Mouse (Mus musculus) small intestine, adult 2 months (tissue): ENCODE data around the gene Rprd2. TPM values are rescaled to one million over a fixed set of nuclear protein-coding genes. Genes with fewer than 3 reads are reported as not detected.

Experiments used
- H3K27ac ChIP-seq: fragments of 200-500 bp; 2 replicates; pipeline ENCODE4 v1.5.1; 2012; ENCODE audit warnings: low read depth, low read length, control low read depth, inconsistent platforms; ENCODE audit not compliant: insufficient read depth
- H3K27me3 ChIP-seq: fragments of 200-500 bp; 2 replicates; pipeline ENCODE4 v1.6.1; 2012; ENCODE audit warnings: mild to moderate bottlenecking, moderate library complexity, low read length, inconsistent platforms; ENCODE audit not compliant: control insufficient read depth, insufficient read depth
- H3K36me3 ChIP-seq: fragments of 200-500 bp; 2 replicates; pipeline ENCODE4 v1.6.1; 2012; ENCODE audit warnings: mild to moderate bottlenecking, low read length, control low read depth, inconsistent platforms; ENCODE audit not compliant: control insufficient read depth, insufficient read depth
- H3K4me1 ChIP-seq: fragments of 200-500 bp; 2 replicates; pipeline ENCODE4 v1.6.1; 2012; ENCODE audit warnings: low read length, inconsistent platforms, mixed read lengths; ENCODE audit not compliant: control insufficient read depth, insufficient read depth, insufficient read length
- H3K4me3 ChIP-seq: fragments of 200-500 bp; 2 replicates; pipeline ENCODE4 v1.5.1; 2012; ENCODE audit warnings: low read depth, mild to moderate bottlenecking, control low read depth, inconsistent platforms, low read length, moderate library complexity
- CTCF ChIP-seq: fragments of 200-500 bp; IDR thresholded peaks from 2 replicates; pipeline ENCODE4 v1.5.1; 2012; ENCODE audit warnings: low read depth, mild to moderate bottlenecking, control low read depth, inconsistent platforms, low read length, moderate library complexity, mixed read lengths; ENCODE audit not compliant: insufficient replicate concordance, insufficient read length; ENCODE audit errors: extremely low read depth
- POLR2A ChIP-seq: fragments of 200-500 bp; IDR thresholded peaks from 2 replicates; pipeline ENCODE4 v1.6.1; 2012; ENCODE audit warnings: low read depth, mild to moderate bottlenecking, control low read depth, inconsistent platforms, low read length, moderate library complexity
- WGBS: fragments of 180-500 bp; shearing (Covaris S2); methylation state at CpG from one replicate; pipeline ENCODE4 v1.1.7; 2018; 5-methylcytosine and 5-hydroxymethylcytosine counted together
- polyA plus RNA-seq: library from polyadenylated mRNA; depleted of rRNA; stranded (reverse); fragments of >200 nt; gene quantifications from 2 replicates; pipeline ENCODE4 v1.2.3, GENCODE M21; 2012

The Rprd2 gene
- polyA plus RNA-seq, 1 experiment: 8.8 TPM

DNA sequence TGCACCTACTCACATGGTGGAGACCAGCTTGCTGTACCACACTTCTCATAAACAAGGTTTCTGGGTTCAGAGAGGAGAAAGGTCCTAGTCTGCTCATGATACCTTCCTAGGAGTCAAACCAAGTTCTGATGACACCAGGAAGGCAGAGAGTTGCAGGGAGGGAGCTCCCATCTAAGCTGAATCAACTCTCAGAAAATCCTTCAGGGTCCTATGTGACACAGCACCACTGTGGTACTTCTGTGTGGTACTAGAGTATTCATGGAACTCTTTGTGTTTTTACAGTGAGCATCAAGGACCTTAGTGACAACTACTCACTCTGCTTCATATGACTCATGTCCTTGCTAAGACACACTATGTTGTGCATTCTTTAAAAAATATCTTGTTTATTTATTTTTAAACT lies 58.0 kb downstream of the Rprd2 start:
- no peak for TF ChIP-seq POLR2A
- no peak for TF ChIP-seq CTCF
- Histone ChIP-seq H3K36me3 (peaks cover 20% of the 10 kb centered on the region), H3K27me3 (no peaks in the 10 kb centered on the region), H3K27ac (no peak overlapping the region), H3K4me3 (no peak overlapping the region), H3K4me1 (no peaks in the 10 kb centered on the region; the same call in 1 of the 2 replicates)

- WGBS: 82% methylated on average over 6 of the region's 6 CpGs
- TF ChIP-seq POLR2A (no peak), CTCF (no peak)
- no peak within 1 kb of the TSS for H3K27ac ChIP-seq
Measured at GRCm38 (mm10) chr3:95760106-95760505, 58.6 kb downstream of the Rprd2 start, which contains the start of gene Tars2. Tars2 (minus strand) TSS chr3:95760206.

DNA sequence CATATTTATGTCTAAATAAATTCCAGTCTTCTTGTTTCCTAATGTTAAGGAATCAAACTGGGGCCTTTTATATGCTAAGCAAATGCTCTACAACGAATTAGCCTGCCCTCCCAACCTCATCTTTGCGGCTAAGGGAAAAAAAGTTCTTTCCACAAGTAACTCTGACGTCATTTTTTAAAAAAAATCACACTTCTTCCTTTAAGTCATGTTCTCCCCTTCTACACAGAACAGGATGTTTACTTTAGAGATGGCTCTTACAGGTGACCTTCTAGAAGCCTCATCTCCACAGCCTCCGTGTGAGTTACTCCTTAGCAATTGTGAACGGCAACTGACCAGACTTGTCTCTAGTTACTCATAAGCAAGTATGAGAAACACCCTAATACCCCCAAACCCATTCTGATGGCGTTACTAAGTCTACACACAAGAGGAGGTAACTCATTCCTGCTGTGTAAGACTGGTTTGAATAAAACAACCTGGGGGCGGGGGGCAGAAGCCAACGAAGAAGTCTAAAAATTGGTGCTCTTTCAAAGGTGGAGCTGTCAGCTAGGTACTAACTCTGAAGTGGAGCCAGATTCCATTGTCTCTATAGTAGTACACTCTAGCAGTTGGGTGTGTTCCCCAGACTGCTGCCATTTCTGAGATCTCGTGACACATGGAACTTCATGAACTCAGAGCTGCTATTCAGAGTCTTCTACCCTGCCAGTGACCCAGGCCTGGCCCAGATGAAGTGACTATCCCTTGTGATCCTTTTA lies 60.0 kb downstream of the Rprd2 start:
- TF ChIP-seq POLR2A: no peak
- TF ChIP-seq CTCF: no peak

More at GRCm38 (mm10) chr3:95760106-95760505, 58.6 kb downstream of the Rprd2 start, which contains the start of gene Tars2:
- no peaks in the 10 kb centered on the region for H3K27me3 ChIP-seq
- peaks cover 15% of the 10 kb centered on the region for H3K36me3 ChIP-seq
- peaks cover 4% of the 10 kb centered on the region; the same call in 1 of the 2 replicates for H3K4me1 ChIP-seq
- H3K4me3 ChIP-seq: no peak within 1 kb of the TSS

DNA sequence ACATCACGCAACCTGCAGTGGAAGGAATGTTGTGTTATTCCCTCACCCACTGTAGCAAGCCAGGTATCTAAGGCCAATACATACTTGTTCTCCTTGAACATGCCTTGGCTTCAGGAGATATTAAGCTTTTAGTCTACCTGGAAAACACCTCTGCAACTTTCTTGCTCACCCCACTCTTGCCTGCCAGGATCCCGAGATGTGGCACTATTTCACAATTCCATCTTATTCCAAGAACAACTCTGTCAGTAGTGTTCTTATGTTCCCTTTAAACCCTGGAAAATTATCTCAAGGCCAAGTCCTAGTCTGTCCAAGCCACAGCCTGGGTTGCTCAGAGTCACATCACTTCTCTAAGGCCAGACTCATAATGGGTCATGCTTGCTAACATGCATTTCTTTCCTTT lies 61.9 kb downstream of the Rprd2 start:
- TF ChIP-seq POLR2A: no peak
- TF ChIP-seq CTCF: no peak
- Histone ChIP-seq H3K27ac (no peak overlapping the region), H3K4me1 (peaks cover 5% of the 10 kb centered on the region; the same call in 1 of the 2 replicates), H3K4me3 (no peak overlapping the region), H3K27me3 (no peaks in the 10 kb centered on the region), H3K36me3 (peaks cover 5% of the 10 kb centered on the region; the same call in 1 of the 2 replicates)
- 61% methylated on average over 2 of the region's 2 CpGs for WGBS

More for the DNA sequence above, 60.0 kb downstream of the Rprd2 start:
- H3K27me3 ChIP-seq: no peaks in the 10 kb centered on the region
- no peak overlapping the region for H3K27ac ChIP-seq
- H3K36me3 ChIP-seq: peaks cover under 1% of the 10 kb centered on the region
- peaks cover 5% of the 10 kb centered on the region; the same call in 1 of the 2 replicates for H3K4me1 ChIP-seq
- no peak overlapping the region for H3K4me3 ChIP-seq
- 36% methylated on average over 9 of the region's 9 CpGs for WGBS

GRCm38 (mm10) chr3:95754345-95755206 lies 64.1 kb downstream of the Rprd2 start:
- peaks cover 24% of the 10 kb centered on the region for H3K36me3 ChIP-seq
- H3K4me3 ChIP-seq: peak overlapping the region; percentile 99
- peaks cover 5% of the 10 kb centered on the region; the same call in 1 of the 2 replicates for H3K4me1 ChIP-seq
- no peaks in the 10 kb centered on the region for H3K27me3 ChIP-seq
- peak overlapping the region; percentile 7; the same call in 1 of the 2 replicates for H3K27ac ChIP-seq
- TF ChIP-seq CTCF (no peak), POLR2A (peak; percentile 41; the same call in 1 of the 2 replicates)
- under 1% methylated on average over 30 of the region's 30 CpGs for WGBS

GRCm38 (mm10) chr3:95752935-95753334 lies 65.7 kb downstream of the Rprd2 start:
- H3K4me3 ChIP-seq: no peak overlapping the region
- H3K36me3 ChIP-seq: peaks cover 29% of the 10 kb centered on the region
- no peaks in the 10 kb centered on the region for H3K27me3 ChIP-seq
- no peak for TF ChIP-seq CTCF
- TF ChIP-seq POLR2A: no peak
- peaks cover 9% of the 10 kb centered on the region; the same call in 1 of the 2 replicates for H3K4me1 ChIP-seq
- H3K27ac ChIP-seq: no peak overlapping the region
- WGBS: 83% methylated on average over 3 of the region's 3 CpGs
